9 mouse cellular contexts compared by ENCODE assay signal in the genomic region with DNA sequence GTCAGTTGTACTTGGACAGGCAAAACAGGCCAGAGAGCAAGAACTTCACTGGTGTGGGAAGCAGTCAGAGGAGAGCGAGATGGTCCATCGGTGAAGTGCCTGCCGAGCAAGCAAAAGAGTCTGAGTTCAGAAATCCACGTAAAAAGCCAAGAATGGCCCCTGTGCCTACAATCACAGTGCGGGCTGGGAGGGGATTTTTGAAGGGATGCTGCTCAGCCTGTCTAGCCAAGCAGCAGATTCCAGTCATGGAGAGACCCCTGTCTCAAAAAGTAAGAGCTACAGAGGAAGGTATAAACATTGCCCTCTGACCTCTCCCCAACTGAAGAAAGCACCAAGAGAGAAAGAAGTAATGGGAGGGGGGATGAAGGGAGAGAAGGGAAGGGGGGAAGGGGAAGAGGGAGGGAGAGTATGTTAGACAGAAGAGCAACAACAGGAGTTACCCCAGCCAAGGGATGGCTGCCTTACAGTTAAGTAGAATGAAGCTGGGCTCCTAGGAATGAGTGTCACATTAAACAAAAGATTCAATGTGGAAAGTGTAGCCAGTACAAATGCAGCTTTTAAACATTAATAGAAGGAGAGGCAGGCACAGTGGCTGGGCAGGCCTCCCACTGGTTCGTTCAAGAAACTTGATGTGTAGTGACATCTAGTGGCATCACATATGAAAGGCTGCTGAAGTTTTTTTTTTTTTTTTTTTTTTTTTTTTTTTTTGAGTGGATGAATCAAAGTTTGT.
DNase-seq lines count a peak whose midpoint lies in the region; ATAC-seq lines count a peak whose summit lies in the region.
"Had no signal": no experiment of that assay in that cellular context is flagged by ENCODE, and none has a peak within 500 bp of the region (broad histone marks: within the 10 kb centered on the region; RNA-seq: fewer than 3 reads in every experiment).

No protein-coding gene starts in this region.

- no peak overlapping the region for H3K4me3 ChIP-seq in heart, embryonic 16.5 days (ENCODE audit: low read length)
- H3K4me3 ChIP-seq: myocyte had no signal

- peak; percentile 59 for DNase-seq in urinary bladder, postnatal 14 days (ENCODE audit: low spot score)
- no peak for DNase-seq in urinary bladder, adult 2 months (ENCODE audit: low spot score)
- DNase-seq in embryo, embryonic 9.5 days (ENCODE audit: extremely low spot score): peak; percentile 53
- peak; percentile 76 for DNase-seq in kidney, postnatal 10 days
- peak; percentile 67 for DNase-seq in lung, postnatal 10 days
- peak; percentile 75 to 80 for DNase-seq in right cerebral cortex, postnatal 10 days (ENCODE audit: low spot score in 2 of 2)
- DNase-seq in spleen, postnatal 4 days (ENCODE audit: low spot score in 2 of 2): no peak

- no peak overlapping the region for H3K9ac ChIP-seq in heart, embryonic 16.5 days (ENCODE audit: low read length)

- H3K27me3 ChIP-seq in heart, embryonic 16.5 days (ENCODE audit: control insufficient read depth, insufficient read depth, low read length): no peaks in the 10 kb centered on the region

- H3K36me3 ChIP-seq in heart, embryonic 16.5 days (ENCODE audit: control insufficient read depth, insufficient read depth): no peaks in the 10 kb centered on the region

- H3K4me2 ChIP-seq in heart, embryonic 16.5 days (ENCODE audit: low read depth, low read length): no peak overlapping the region

- H3K9me3 ChIP-seq in heart, embryonic 16.5 days (replicated peaks; ENCODE audit: control insufficient read depth, low read length): no peaks in the 10 kb centered on the region

- peak; percentile 41; the same call in 1 of the 2 replicates for ATAC-seq in heart, embryonic 16.5 days (replicated peaks; ENCODE audit: extremely low read depth, insufficient read depth, low FRiP score)

- no peaks in the 10 kb centered on the region for H3K4me1 ChIP-seq in heart, embryonic 16.5 days (ENCODE audit: control insufficient read depth, insufficient read depth, low read length)

- WGBS in heart, embryonic 16.5 days: 63% methylated on average over 6 of the region's 6 CpGs

- H3K27ac ChIP-seq in heart, embryonic 16.5 days (ENCODE audit: low read length): no peak overlapping the region

Comparison
In these comparisons a context has a peak if more than half of its experiments do, and no peak if none do; other contexts are left out.
1. DNase-seq: peak in urinary bladder, postnatal 14 days (single experiment), embryo, embryonic 9.5 days (single experiment), kidney, postnatal 10 days (single experiment), lung, postnatal 10 days (single experiment) and right cerebral cortex, postnatal 10 days (2 of 2); none in urinary bladder, adult 2 months (single experiment) and spleen, postnatal 4 days (0 of 2).